In the genomic region with DNA sequence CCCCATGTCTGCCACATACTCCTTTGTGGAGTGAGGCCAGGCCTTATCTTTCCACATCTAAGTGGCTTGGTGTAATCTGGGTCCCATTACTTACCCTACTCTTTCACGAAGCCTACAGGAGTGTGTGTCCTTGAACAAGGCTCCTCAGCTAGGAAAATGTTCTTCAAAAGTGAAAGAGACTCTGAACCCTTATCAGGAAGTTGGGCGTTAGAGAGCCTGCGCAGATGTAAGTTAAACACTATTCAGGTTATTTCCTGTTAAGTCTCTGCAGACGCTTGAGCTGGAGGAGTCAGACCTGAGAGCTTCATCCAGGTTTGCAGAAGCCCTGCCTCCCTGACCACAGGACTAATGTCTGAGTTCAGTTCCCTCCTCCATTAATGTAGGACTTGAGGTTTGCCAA, we compare ENCODE assay signal across 24 mouse cellular contexts. TPM values are rescaled to one million over a fixed set of nuclear protein-coding genes. Genes with fewer than 3 reads are reported as not detected.
DNase-seq lines count a peak whose midpoint lies in the region; ATAC-seq and TF ChIP-seq lines count a peak whose summit lies in the region.
"Had no signal": no experiment of that assay in that cellular context is flagged by ENCODE, and none has a peak within 500 bp of the region (broad histone marks: within the 10 kb centered on the region; RNA-seq: fewer than 3 reads in every experiment).

No protein-coding gene starts in this region.

- H3K27me3 ChIP-seq in heart, adult 2 months (ENCODE audit: control insufficient read depth, insufficient read depth, low read length) = no peaks in the 10 kb centered on the region
- H3K27me3 ChIP-seq in CH12.LX (replicated peaks) = no peaks in the 10 kb centered on the region
- no peaks in the 10 kb centered on the region for H3K27me3 ChIP-seq in forebrain, embryonic 14.5 days (replicated peaks; ENCODE audit: control insufficient read depth, insufficient read depth, low read length)
- H3K27me3 ChIP-seq in heart, embryonic 10.5 days (ENCODE audit: insufficient read depth, poor library complexity, severe bottlenecking) = no peaks in the 10 kb centered on the region
- H3K27me3 ChIP-seq: limb, embryonic 15.5 days; neural tube, embryonic 15.5 days had no signal

- TF ChIP-seq CTCF in heart, adult 2 months (IDR thresholded peaks at IDR 0.05) = no peak
- TF ChIP-seq CTCF in CH12.LX (conservative IDR thresholded peaks at IDR 0.05 in 1 of 2, IDR thresholded peaks at IDR 0.05 in 1 of 2; ENCODE audit: low read depth in 2 of 2, low read length in 2 of 2) = no peak

- TF ChIP-seq EP300 in heart, adult 2 months (IDR thresholded peaks at IDR 0.05; ENCODE audit: insufficient read depth, low read depth, low read length) = no peak
- TF ChIP-seq EP300 in CH12.LX (IDR thresholded peaks at IDR 0.05; ENCODE audit: low read length) = no peak

- H3K9me3 ChIP-seq in CH12.LX (replicated peaks; ENCODE audit: low read length) = no peaks in the 10 kb centered on the region
- no peaks in the 10 kb centered on the region for H3K9me3 ChIP-seq in forebrain, embryonic 14.5 days (replicated peaks; ENCODE audit: control insufficient read depth, low read length)
- no peaks in the 10 kb centered on the region for H3K9me3 ChIP-seq in heart, embryonic 10.5 days
- H3K9me3 ChIP-seq: embryonic facial prominence, embryonic 10.5 days; limb, embryonic 15.5 days; neural tube, embryonic 15.5 days had no signal

- TF ChIP-seq RAD21 in CH12.LX (IDR thresholded peaks at IDR 0.05; ENCODE audit: low read depth, low read length) = no peak

- no peaks in the 10 kb centered on the region for H3K36me3 ChIP-seq in heart, adult 2 months (ENCODE audit: control insufficient read depth, insufficient read depth, low read length)
- peaks cover 0 to 10% of the 10 kb centered on the region in 2 experiments for H3K36me3 ChIP-seq in CH12.LX (replicated peaks in 1 of 2; ENCODE audit: control insufficient read depth in 1 of 2, insufficient read depth in 1 of 2, low read length in 1 of 2)
- H3K36me3 ChIP-seq in forebrain, embryonic 14.5 days (ENCODE audit: control insufficient read depth, insufficient read depth, low read length) = no peaks in the 10 kb centered on the region
- no peaks in the 10 kb centered on the region for H3K36me3 ChIP-seq in heart, embryonic 10.5 days
- H3K36me3 ChIP-seq: embryonic facial prominence, embryonic 10.5 days; limb, embryonic 15.5 days; neural tube, embryonic 15.5 days had no signal

- DNase-seq in heart, adult 11 months = peak; percentile 80
- DNase-seq in heart, adult 2 months = no peak
- peak; percentile 22 for DNase-seq in CH12.LX (ENCODE audit: extremely low read depth)
- peak; percentile 17 for DNase-seq in thymus, postnatal 14 days
- no peak for DNase-seq in left cerebral cortex, adult 18-20 months (ENCODE audit: low spot score in 2 of 2)
- DNase-seq in forebrain, embryonic 14.5 days (ENCODE audit: low spot score) = no peak
- no peak for DNase-seq in heart, embryonic 10.5 days (ENCODE audit: low spot score)
- DNase-seq: adrenal gland, adult 8-10 months; cerebellum, adult 18-20 months; heart, postnatal 14 days; kidney, adult 8-10 months; kidney, postnatal 25 days; lung, postnatal 14 days; right cerebral cortex, postnatal 25 days had no signal

- H3K4me3 ChIP-seq in heart, adult 2 months = no peak overlapping the region
- H3K4me3 ChIP-seq in CH12.LX (replicated peaks in 1 of 3; ENCODE audit: low read depth in 2 of 3, low read length in 2 of 3, poor library complexity in 1 of 3) = no peak overlapping the region
- no peak overlapping the region for H3K4me3 ChIP-seq in forebrain, embryonic 14.5 days (ENCODE audit: low read depth, low read length)
- H3K4me3 ChIP-seq in heart, embryonic 10.5 days = no peak overlapping the region
- H3K4me3 ChIP-seq: embryonic facial prominence, embryonic 10.5 days; erythroblast, embryonic 14.5 days; limb, embryonic 15.5 days; neural tube, embryonic 15.5 days had no signal

- peak; percentile 43; the same call in 1 of the 2 replicates for ATAC-seq in megakaryocyte, adult 5-6 weeks (ENCODE audit: poor library complexity, severe bottlenecking)
- ATAC-seq in forebrain, embryonic 14.5 days = no peak
- ATAC-seq: forebrain, embryonic 16.5 days had no signal

- no peak overlapping the region for H3K27ac ChIP-seq in heart, adult 2 months
- no peak overlapping the region for H3K27ac ChIP-seq in CH12.LX (ENCODE audit: insufficient read depth, low read depth)
- H3K27ac ChIP-seq in forebrain, embryonic 14.5 days (ENCODE audit: low read depth, low read length) = no peak overlapping the region
- no peak overlapping the region for H3K27ac ChIP-seq in heart, embryonic 10.5 days
- H3K27ac ChIP-seq: embryonic facial prominence, embryonic 10.5 days; hindbrain, embryonic 14.5 days; limb, embryonic 15.5 days; neural tube, embryonic 15.5 days had no signal

- no peaks in the 10 kb centered on the region for H3K4me1 ChIP-seq in heart, adult 2 months (ENCODE audit: control insufficient read depth, insufficient read depth, low read length)
- peaks cover 0 to 21% of the 10 kb centered on the region in 2 experiments; a peak in 2 of 4 replicates for H3K4me1 ChIP-seq in CH12.LX (ENCODE audit: control insufficient read depth in 1 of 2, insufficient read depth in 2 of 2)
- H3K4me1 ChIP-seq in forebrain, embryonic 14.5 days (ENCODE audit: control insufficient read depth, insufficient read depth, low read length) = no peaks in the 10 kb centered on the region
- H3K4me1 ChIP-seq in heart, embryonic 10.5 days = no peaks in the 10 kb centered on the region
- H3K4me1 ChIP-seq: embryonic facial prominence, embryonic 10.5 days; limb, embryonic 15.5 days; neural tube, embryonic 15.5 days had no signal

- no peak overlapping the region for H3K4me2 ChIP-seq in CH12.LX (ENCODE audit: insufficient read depth, low read depth, poor library complexity, severe bottlenecking)
- no peak overlapping the region for H3K4me2 ChIP-seq in forebrain, embryonic 14.5 days (ENCODE audit: low read length)
- H3K4me2 ChIP-seq: hindbrain, embryonic 14.5 days; limb, embryonic 15.5 days; midbrain, embryonic 11.5 days; neural tube, embryonic 15.5 days had no signal

- WGBS in heart, adult 2 months = 53% methylated on average over 4 of the region's 4 CpGs
- WGBS in forebrain, embryonic 14.5 days = 85% methylated on average over 4 of the region's 4 CpGs
- 70% methylated on average over 4 of the region's 4 CpGs for WGBS in heart, embryonic 10.5 days

- H3K79me2 ChIP-seq in heart, adult 2 months (replicated peaks; ENCODE audit: control insufficient read depth, insufficient read depth, low read length) = no peaks in the 10 kb centered on the region
- no peaks in the 10 kb centered on the region for H3K79me2 ChIP-seq in CH12.LX (replicated peaks; ENCODE audit: control insufficient read depth, extremely low read depth, insufficient read depth, poor library complexity, severe bottlenecking)

- no peak overlapping the region for H3K9ac ChIP-seq in heart, adult 2 months (ENCODE audit: low read depth, low read length)
- 0 out of 2 replicates have a peak overlapping the region, but pooled peaks have one; percentile 6 for H3K9ac ChIP-seq in CH12.LX (ENCODE audit: insufficient read depth, low read depth)
- no peak overlapping the region for H3K9ac ChIP-seq in forebrain, embryonic 14.5 days (ENCODE audit: low read length)
- H3K9ac ChIP-seq: hindbrain, embryonic 14.5 days; limb, embryonic 15.5 days; neural tube, embryonic 15.5 days had no signal

- intact Hi-C loops in heart, adult 2 months (cut with DNase I) = no loop called here

- dilution Hi-C loops in CH12.LX (cut with MboI; ENCODE audit: extremely low pct_ligation_motif_present, extremely low pct_unique_long_range_greater_than_20kb, low sequenced_read_pairs) = no loop called here

- TF ChIP-seq POLR2A in heart, adult 2 months (IDR thresholded peaks at IDR 0.05; ENCODE audit: insufficient read depth, low read depth, low read length) = no peak
- TF ChIP-seq POLR2A in CH12.LX (IDR thresholded peaks at IDR 0.05; ENCODE audit: low read depth, low read length) = no peak

- in situ Hi-C loops in CH12.LX (cut with MboI; ENCODE audit: low pct_ligation_motif_present, low pct_unique_long_range_greater_than_20kb, low sequenced_read_pairs) = no loop called here

TF ChIP-seq in CH12.LX, 34 proteins besides CTCF, POLR2A, EP300 and RAD21:
- peak; percentile 17; the same call in 1 of the 2 replicates for TF ChIP-seq NRF1 (IDR thresholded peaks at IDR 0.05; ENCODE audit: low read depth, low read length)
- TF ChIP-seq MEF2A (IDR thresholded peaks at IDR 0.05; ENCODE audit: borderline replicate concordance, low read depth, low read length) = no peak

RNA-seq across cellular contexts. Expression of a gene that starts 27.8 kb away (rescaled TPM):
- total RNA-seq in heart, adult 2 months (2021) = under 1 TPM; 0.11 to 0.23 TPM
- polyA plus RNA-seq in heart, adult 2 months (2012; rRNA removed) = 0.15 and 0.18 TPM in 2 replicates
- total RNA-seq in CH12.LX (2012; rRNA removed) (0.38 and 0.67 TPM in 2 replicates), CH12.LX (2014; rRNA removed) (0.42 and 0.80 TPM in 2 replicates)
- polyA plus RNA-seq in CH12.LX (2012; ENCODE audit: insufficient read length, low read depth) = 1.1 and 1.4 TPM in 2 replicates
- 4.1 and 5.6 TPM in 2 replicates for total RNA-seq in megakaryocyte, adult 5-6 weeks (2015)
- 5.5 and 9.8 TPM in 2 replicates for total RNA-seq in megakaryocyte, adult 5-6 weeks (2017)
- total RNA-seq in left cerebral cortex, adult 18-20 months (2021) = under 1 TPM; 0.09 to 0.26 TPM
- not detected in 2 replicates for polyA plus RNA-seq in forebrain, embryonic 14.5 days (2014; fragmentation: Nextera tagmentation; extraction: Ambion mirVana)
- polyA plus RNA-seq in heart, embryonic 10.5 days (2016; fragmentation: Nextera tagmentation; extraction: Ambion mirVana) = not detected in 2 replicates
- total RNA-seq: ES-E14 had no signal
- polyA plus RNA-seq: embryonic facial prominence, embryonic 10.5 days; erythroblast, embryonic 14.5 days; forebrain, embryonic 16.5 days; hindbrain, embryonic 14.5 days; midbrain, embryonic 11.5 days; neural tube, embryonic 15.5 days had no signal

RNA-seq across cellular contexts. Expression of a gene that starts 58.2 kb away (rescaled TPM):
- 1 to 10 TPM; 1.1 to 1.2 TPM for total RNA-seq in heart, adult 2 months (2021)
- polyA plus RNA-seq in heart, adult 2 months (2012; rRNA removed) = 0.04 TPM in 1 of 2 replicates, not detected in the other
- total RNA-seq in CH12.LX (2012; rRNA removed) (0.29 and 0.34 TPM in 2 replicates), CH12.LX (2014; rRNA removed) (1.5 and 1.8 TPM in 2 replicates)
- 2.6 and 3.2 TPM in 2 replicates for polyA plus RNA-seq in CH12.LX (2012; ENCODE audit: insufficient read length, low read depth)
- total RNA-seq in megakaryocyte, adult 5-6 weeks (2015) = 13.3 and 16.1 TPM in 2 replicates
- 26.1 and 32.0 TPM in 2 replicates for total RNA-seq in megakaryocyte, adult 5-6 weeks (2017)
- total RNA-seq in left cerebral cortex, adult 18-20 months (2021) = under 1 TPM; 0.58 to 0.87 TPM
- polyA plus RNA-seq in forebrain, embryonic 14.5 days (2014; fragmentation: Nextera tagmentation; extraction: Ambion mirVana) = not detected in 2 replicates
- 0.05 TPM in 1 of 2 replicates, not detected in the other for polyA plus RNA-seq in heart, embryonic 10.5 days (2016; fragmentation: Nextera tagmentation; extraction: Ambion mirVana)
- total RNA-seq: ES-E14 had no signal
- polyA plus RNA-seq: brain, embryonic 14.5 days; erythroblast, embryonic 14.5 days; neural tube, embryonic 15.5 days had no signal

Comparison
In these comparisons a context has a peak if more than half of its experiments do, and no peak if none do; other contexts are left out.
1. DNase-seq: peak in heart, adult 11 months (single experiment), CH12.LX (single experiment) and thymus, postnatal 14 days (single experiment); none in heart, adult 2 months (0 of 2), left cerebral cortex, adult 18-20 months (0 of 2), forebrain, embryonic 14.5 days (single experiment) and heart, embryonic 10.5 days (single experiment).
2. RNA of a gene that starts 58.2 kb away (total RNA-seq): 13.3 to 32.0 TPM in megakaryocyte, adult 5-6 weeks; 0.29 to 1.8 TPM in CH12.LX, 1.1 to 1.2 TPM in heart, adult 2 months and 0.58 to 0.87 TPM in left cerebral cortex, adult 18-20 months; every median in the first group is over 4 times any median in the second.